Mouse (Mus musculus) limb, embryonic 15.5 days (tissue): ENCODE data around the gene Usp40. TPM values are rescaled to one million over a fixed set of nuclear protein-coding genes. Genes with fewer than 3 reads are reported as not detected.
A peak's percentile ranks its signal among the peaks of the same experiment; 100 is the strongest.

ENCODE experiments used
- ATAC-seq: fragments of 200-750 bp; cut with Nextera tagmentation; 2 replicates; pipeline ENCODE4 v1.8.0; 2017; ENCODE audit warnings: low read depth, moderate TSS enrichment; ENCODE audit not compliant: insufficient number of reproducible peaks, low FRiP score, low TSS enrichment
- H3K27ac ChIP-seq: fragments of 300-500 bp; sonication (generic); 2 replicates; pipeline ENCODE4 v1.5.1; 2015; ENCODE audit warnings: moderate library complexity, mild to moderate bottlenecking, inconsistent platforms
- H3K27me3 ChIP-seq: fragments of 300-500 bp; sonication (generic); 2 replicates; pipeline ENCODE4 v1.6.1; 2015; ENCODE audit warnings: inconsistent platforms
- H3K36me3 ChIP-seq: fragments of 300-500 bp; sonication (generic); 2 replicates; pipeline ENCODE4 v1.6.1; 2015; ENCODE audit warnings: inconsistent platforms
- H3K4me1 ChIP-seq: fragments of 300-500 bp; sonication (generic); 2 replicates; pipeline ENCODE4 v1.6.1; 2015; ENCODE audit warnings: inconsistent platforms
- H3K4me2 ChIP-seq: fragments of 300-500 bp; sonication (generic); 2 replicates; pipeline ENCODE4 v1.6.1; 2015; ENCODE audit warnings: mild to moderate bottlenecking, inconsistent platforms
- H3K4me3 ChIP-seq: fragments of 300-500 bp; sonication (generic); 2 replicates; pipeline ENCODE4 v1.5.1; 2015; ENCODE audit warnings: mild to moderate bottlenecking, inconsistent platforms
- H3K9ac ChIP-seq: fragments of 300-500 bp; sonication (generic); 2 replicates; pipeline ENCODE4 v1.6.1; 2015; ENCODE audit warnings: inconsistent platforms
- H3K9me3 ChIP-seq: fragments of 300-500 bp; sonication (generic); 2 replicates; pipeline ENCODE4 v1.6.1; 2016; ENCODE audit warnings: inconsistent platforms
- WGBS: fragments of 180-500 bp; shearing (Covaris S2); methylation state at CpG from one replicate; pipeline ENCODE4 v1.1.7; 2015; 5-methylcytosine and 5-hydroxymethylcytosine counted together
- polyA plus RNA-seq: library from polyadenylated mRNA; unstranded; fragments of >200 nt; fragmentation: Nextera tagmentation; extraction: Ambion mirVana; gene quantifications from 2 replicates; pipeline ENCODE4 v1.2.1, GENCODE M21; 2015

The Usp40 gene
- polyA plus RNA-seq, 1 experiment from 2014 or later, result 39.2 TPM

GRCm38 (mm10) chr1:88007692-88008210, 600 bp downstream of the Usp40 start:
- 0 out of 2 replicates have a peak, but pooled peaks have one; percentile 40 for ATAC-seq
- H3K4me3 ChIP-seq, result peak overlapping the region; percentile 68
- no peaks in the 10 kb centered on the region for H3K27me3 ChIP-seq
- peak overlapping the region; percentile 95 for H3K27ac ChIP-seq
- H3K9me3 ChIP-seq, result no peaks in the 10 kb centered on the region
- peaks cover 6% of the 10 kb centered on the region; the same call in 1 of the 2 replicates for H3K4me1 ChIP-seq
- H3K9ac ChIP-seq, result peak overlapping the region; percentile 84
- peaks cover 29% of the 10 kb centered on the region for H3K36me3 ChIP-seq
- 2% methylated on average over 5 of the region's 5 CpGs for WGBS
- H3K4me2 ChIP-seq, result peak overlapping the region; percentile 58

DNA sequence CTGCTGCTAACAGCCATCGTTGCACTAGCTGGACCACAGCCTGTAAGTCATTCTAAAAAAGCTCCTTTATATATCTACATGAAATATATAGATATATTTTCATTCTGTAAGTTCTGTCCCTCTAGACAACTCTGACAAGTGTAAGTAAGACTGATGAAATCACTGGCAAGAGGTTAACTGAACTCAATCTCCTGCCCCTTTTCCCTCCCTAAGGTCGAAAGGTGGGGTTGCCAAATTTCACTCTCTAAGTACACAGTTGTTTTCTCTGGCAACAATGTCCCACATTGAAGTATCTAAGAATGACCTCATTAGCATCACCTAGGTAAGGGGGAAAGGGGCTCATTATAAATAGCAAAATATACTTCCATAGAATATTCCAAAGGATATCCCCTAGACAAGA, 15.6 kb downstream of the Usp40 start:
- Histone ChIP-seq H3K9ac (no peak overlapping the region), H3K4me3 (no peak overlapping the region), H3K4me1 (no peaks in the 10 kb centered on the region), H3K4me2 (no peak overlapping the region), H3K9me3 (no peaks in the 10 kb centered on the region), H3K27me3 (no peaks in the 10 kb centered on the region), H3K27ac (no peak overlapping the region), H3K36me3 (peaks cover 81% of the 10 kb centered on the region)
- ATAC-seq, result no peak
- WGBS, result 93% methylated on average over 2 of the region's 2 CpGs

DNA sequence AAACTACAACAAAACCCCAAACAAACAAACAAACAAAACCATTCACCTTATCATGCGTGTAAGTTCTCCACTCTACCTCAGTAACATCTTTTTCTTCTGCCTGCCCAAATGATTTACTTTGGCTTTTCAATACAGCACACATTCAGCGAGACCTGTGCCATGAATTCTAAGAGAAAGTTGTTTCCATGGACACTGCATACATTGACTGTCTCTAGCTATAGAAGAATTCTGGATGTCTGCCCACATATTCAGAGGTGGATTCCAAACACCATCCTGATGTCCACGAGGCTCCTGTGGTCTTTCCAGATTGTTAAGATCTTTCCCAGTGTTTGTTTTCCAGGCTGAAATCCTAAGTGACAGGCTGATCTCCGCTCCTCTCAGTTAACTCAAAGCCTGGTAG, 26.1 kb downstream of the Usp40 start:
- WGBS, result 82% methylated on average over 4 of the region's 4 CpGs
- no peak for ATAC-seq
- no peak overlapping the region for H3K9ac ChIP-seq

DNA sequence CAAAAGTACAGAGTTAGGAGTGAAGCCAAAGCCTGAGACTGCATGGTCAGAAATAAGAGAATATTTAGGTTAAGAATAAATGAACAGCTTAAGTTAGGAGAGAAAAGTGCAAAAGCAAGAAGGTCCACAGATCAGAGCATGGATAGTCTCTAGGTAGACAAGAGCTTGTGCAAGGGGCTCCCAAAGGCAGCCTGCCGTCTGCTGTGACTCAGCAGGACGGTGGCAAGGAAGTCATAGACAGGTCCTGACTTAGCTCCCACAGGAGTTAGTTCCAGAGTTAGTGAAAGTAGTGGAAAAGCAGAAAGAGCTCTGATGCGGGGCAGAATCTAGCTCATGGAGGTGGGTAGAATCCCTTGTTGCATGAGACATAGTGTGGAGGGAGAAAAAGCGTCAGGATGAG, 38.0 kb downstream of the Usp40 start:
- Histone ChIP-seq H3K4me3 (no peak overlapping the region), H3K27ac (no peak overlapping the region), H3K9me3 (no peaks in the 10 kb centered on the region), H3K4me1 (no peaks in the 10 kb centered on the region), H3K36me3 (peaks cover 66% of the 10 kb centered on the region), H3K9ac (no peak overlapping the region), H3K27me3 (no peaks in the 10 kb centered on the region), H3K4me2 (no peak overlapping the region)
- 82% methylated on average over 4 of the region's 4 CpGs for WGBS
- no peak for ATAC-seq

More for the DNA sequence above, 26.1 kb downstream of the Usp40 start:
- no peaks in the 10 kb centered on the region for H3K4me1 ChIP-seq
- no peak overlapping the region for H3K4me2 ChIP-seq
- no peaks in the 10 kb centered on the region for H3K9me3 ChIP-seq
- H3K27me3 ChIP-seq, result no peaks in the 10 kb centered on the region
- no peak overlapping the region for H3K4me3 ChIP-seq
- H3K36me3 ChIP-seq, result peaks cover 77% of the 10 kb centered on the region
- H3K27ac ChIP-seq, result no peak overlapping the region

DNA sequence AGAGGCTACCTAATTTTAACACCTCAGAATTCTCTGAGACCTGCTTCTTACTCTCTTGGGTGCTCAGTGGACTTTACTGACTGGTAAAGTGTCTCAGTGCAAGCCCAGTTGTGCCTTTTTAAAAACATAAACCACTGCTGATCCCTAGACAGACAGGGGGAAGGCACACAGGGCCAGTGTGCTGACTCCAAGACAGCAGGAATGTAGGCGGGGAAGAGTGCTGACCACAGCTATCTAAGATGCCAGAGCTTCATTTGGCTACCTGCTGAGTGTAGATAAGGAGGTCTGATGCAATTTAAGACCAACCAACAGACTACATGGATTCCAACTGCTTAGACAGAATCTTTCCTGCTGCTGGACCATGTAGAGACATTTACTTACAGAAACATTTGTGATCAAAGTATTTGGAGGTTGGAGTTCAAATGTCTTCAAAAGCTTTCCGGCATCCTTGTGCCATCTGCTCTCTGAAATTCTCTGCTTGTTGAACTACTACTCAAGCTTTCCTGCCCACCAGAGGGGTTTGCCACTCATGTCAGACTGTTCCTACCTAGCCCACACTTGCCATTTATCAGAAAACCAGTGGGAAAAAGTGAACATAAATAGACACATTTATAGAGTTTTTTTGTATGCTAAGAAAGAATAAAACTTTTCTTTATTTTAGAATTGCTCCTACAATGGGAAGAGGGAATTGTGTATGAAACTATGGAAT, 46.7 kb downstream of the Usp40 start:
- Histone ChIP-seq H3K9ac (no peak overlapping the region), H3K4me3 (no peak overlapping the region), H3K36me3 (peaks cover 77% of the 10 kb centered on the region), H3K4me1 (no peaks in the 10 kb centered on the region), H3K4me2 (no peak overlapping the region), H3K27me3 (no peaks in the 10 kb centered on the region), H3K27ac (no peak overlapping the region), H3K9me3 (no peaks in the 10 kb centered on the region)
- 89% methylated on average over 2 of the region's 2 CpGs for WGBS
- ATAC-seq, result no peak

- H3K4me1 ChIP-seq, result no peaks in the 10 kb centered on the region
- H3K9me3 ChIP-seq, result no peaks in the 10 kb centered on the region
- no peak for ATAC-seq
- 90% methylated on average over 4 of the region's 4 CpGs for WGBS
- H3K4me3 ChIP-seq, result no peak overlapping the region
- H3K36me3 ChIP-seq, result peaks cover 79% of the 10 kb centered on the region
- H3K4me2 ChIP-seq, result no peak overlapping the region
- no peak overlapping the region for H3K27ac ChIP-seq
- H3K27me3 ChIP-seq, result no peaks in the 10 kb centered on the region
- H3K9ac ChIP-seq, result no peak overlapping the region
Measured at GRCm38 (mm10) chr1:87960752-87961151, 47.6 kb downstream of the Usp40 start.

GRCm38 (mm10) chr1:87959998-87960431, 48.3 kb downstream of the Usp40 start:
- H3K27ac ChIP-seq, result no peak overlapping the region
- no peak overlapping the region for H3K4me2 ChIP-seq
- no peak for ATAC-seq
- H3K4me3 ChIP-seq, result no peak overlapping the region
- peaks cover 82% of the 10 kb centered on the region for H3K36me3 ChIP-seq
- WGBS, result 69% methylated on average over 4 of the region's 4 CpGs
- no peak overlapping the region for H3K9ac ChIP-seq
- H3K9me3 ChIP-seq, result no peaks in the 10 kb centered on the region
- H3K27me3 ChIP-seq, result no peaks in the 10 kb centered on the region
- H3K4me1 ChIP-seq, result no peaks in the 10 kb centered on the region

DNA sequence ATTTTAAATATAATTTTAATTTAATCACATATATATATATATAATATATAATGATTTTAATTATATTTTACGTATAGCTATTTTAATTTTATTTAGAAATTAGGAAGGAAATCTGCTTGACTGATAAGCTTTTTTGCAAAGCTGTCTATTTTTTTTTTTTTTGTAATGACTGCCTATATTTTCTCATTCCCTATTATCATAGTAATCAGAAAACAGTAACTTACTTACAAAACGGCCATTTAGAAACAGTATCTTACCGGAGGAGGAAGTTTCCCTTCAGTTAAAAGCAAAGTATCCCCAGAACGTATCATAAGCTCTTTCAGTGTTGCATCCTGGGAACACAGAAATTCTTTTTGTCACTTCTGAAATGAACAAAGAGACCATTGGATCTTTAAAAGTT, 48.8 kb downstream of the Usp40 start:
- Histone ChIP-seq H3K4me3 (no peak overlapping the region), H3K27ac (no peak overlapping the region), H3K9ac (no peak overlapping the region), H3K27me3 (no peaks in the 10 kb centered on the region), H3K9me3 (no peaks in the 10 kb centered on the region), H3K4me2 (no peak overlapping the region), H3K36me3 (peaks cover 83% of the 10 kb centered on the region), H3K4me1 (no peaks in the 10 kb centered on the region)
- ATAC-seq, result no peak
- WGBS, result 87% methylated on average over 4 of the region's 4 CpGs

GRCm38 (mm10) chr1:87958931-87959330, 49.4 kb downstream of the Usp40 start:
- Histone ChIP-seq H3K4me2 (no peak overlapping the region), H3K9me3 (no peaks in the 10 kb centered on the region), H3K27ac (no peak overlapping the region), H3K4me3 (no peak overlapping the region), H3K4me1 (no peaks in the 10 kb centered on the region), H3K36me3 (peaks cover 83% of the 10 kb centered on the region), H3K27me3 (no peaks in the 10 kb centered on the region), H3K9ac (no peak overlapping the region)
- ATAC-seq, result no peak
- WGBS, result 100% methylated on average over 1 of the region's 1 CpGs

GRCm38 (mm10) chr1:87953073-87953472, 55.3 kb downstream of the Usp40 start:
- no peak for ATAC-seq
- H3K9me3 ChIP-seq, result no peaks in the 10 kb centered on the region
- no peak overlapping the region for H3K4me2 ChIP-seq
- no peak overlapping the region for H3K4me3 ChIP-seq
- no peaks in the 10 kb centered on the region for H3K4me1 ChIP-seq
- no peak overlapping the region for H3K9ac ChIP-seq
- no peaks in the 10 kb centered on the region for H3K27me3 ChIP-seq
- WGBS, result 80% methylated on average over 3 of the region's 3 CpGs
- no peak overlapping the region for H3K27ac ChIP-seq
- peaks cover 95% of the 10 kb centered on the region for H3K36me3 ChIP-seq

- 97% methylated on average over 3 of the region's 3 CpGs for WGBS
- no peaks in the 10 kb centered on the region for H3K27me3 ChIP-seq
- no peak overlapping the region for H3K4me3 ChIP-seq
- H3K9ac ChIP-seq, result no peak overlapping the region
- no peak overlapping the region for H3K4me2 ChIP-seq
- H3K9me3 ChIP-seq, result no peaks in the 10 kb centered on the region
- no peak for ATAC-seq
- no peak overlapping the region for H3K27ac ChIP-seq
- H3K4me1 ChIP-seq, result no peaks in the 10 kb centered on the region
- peaks cover 94% of the 10 kb centered on the region for H3K36me3 ChIP-seq
Measured at GRCm38 (mm10) chr1:87951641-87952040, 56.7 kb downstream of the Usp40 start.

DNA sequence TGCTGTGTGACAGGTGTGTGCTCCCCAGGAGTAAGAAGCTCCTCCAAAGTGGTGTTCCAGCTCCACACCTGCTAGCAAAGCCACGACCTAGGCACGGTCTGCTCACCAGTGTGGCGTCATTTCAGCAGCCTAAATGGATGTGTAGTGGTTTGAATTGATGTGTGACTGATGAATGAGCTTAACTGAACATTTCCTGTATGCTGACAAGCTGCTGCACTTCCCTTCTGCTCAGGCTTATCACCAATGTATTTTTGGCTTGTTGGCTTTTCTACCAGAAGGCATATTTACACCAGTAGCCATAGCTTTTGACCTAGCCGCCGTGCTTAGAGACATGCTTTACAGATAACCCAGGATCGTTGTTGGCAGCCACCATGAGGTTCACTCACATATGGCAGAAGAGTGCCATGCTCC, 60.7 kb downstream of the Usp40 start:
- H3K9ac ChIP-seq, result no peak overlapping the region
- no peaks in the 10 kb centered on the region for H3K9me3 ChIP-seq
- no peak overlapping the region for H3K4me2 ChIP-seq
- H3K36me3 ChIP-seq, result peaks cover 96% of the 10 kb centered on the region
- 90% methylated on average over 6 of the region's 6 CpGs for WGBS
- H3K27ac ChIP-seq, result no peak overlapping the region
- H3K4me3 ChIP-seq, result no peak overlapping the region
- no peaks in the 10 kb centered on the region for H3K4me1 ChIP-seq
- H3K27me3 ChIP-seq, result no peaks in the 10 kb centered on the region
- no peak for ATAC-seq
